Mouse (Mus musculus) intestine, embryonic 16.5 days (tissue): ENCODE data around the gene Atf2. TPM values are rescaled to one million over a fixed set of nuclear protein-coding genes. Genes with fewer than 3 reads are reported as not detected.
"Not testable (repeated sequence)": the region's sequence is repeated elsewhere in the genome, so short reads cannot be mapped to it uniquely, and the experiment has no call there.

Experiments
- ATAC-seq: fragments of 200-750 bp; cut with Nextera tagmentation; 2 replicates; pipeline ENCODE4 v1.8.0; 2017; ENCODE audit warnings: moderate TSS enrichment, moderate library complexity
- H3K27ac ChIP-seq: fragments of 300-500 bp; sonication (generic); 2 replicates; pipeline ENCODE4 v1.5.1; 2014; ENCODE audit warnings: mild to moderate bottlenecking, low read length
- H3K27me3 ChIP-seq: fragments of 300-500 bp; sonication (generic); replicated peaks from 2 replicates; pipeline ENCODE4 v1.6.1; 2014; ENCODE audit warnings: low read length, control low read depth, mixed read lengths; ENCODE audit not compliant: control insufficient read depth, insufficient read depth
- H3K36me3 ChIP-seq: fragments of 300-500 bp; sonication (generic); 2 replicates; pipeline ENCODE4 v1.6.1; 2014; ENCODE audit warnings: low read length, control low read depth; ENCODE audit not compliant: control insufficient read depth, insufficient read depth
- H3K4me1 ChIP-seq: fragments of 300-500 bp; sonication (generic); 2 replicates; pipeline ENCODE4 v1.6.1; 2014; ENCODE audit warnings: low read length, control low read depth, mixed read lengths; ENCODE audit not compliant: control insufficient read depth, insufficient read depth
- H3K4me2 ChIP-seq: fragments of 300-500 bp; sonication (generic); 2 replicates; pipeline ENCODE4 v1.6.1; 2014; ENCODE audit warnings: low read depth, low read length, control low read depth
- H3K4me3 ChIP-seq: fragments of 300-500 bp; sonication (generic); 2 replicates; pipeline ENCODE4 v1.5.1; 2014; ENCODE audit warnings: mild to moderate bottlenecking, low read length
- H3K9ac ChIP-seq: fragments of 300-500 bp; sonication (generic); 2 replicates; pipeline ENCODE4 v1.6.1; 2014; ENCODE audit warnings: low read depth, low read length
- H3K9me3 ChIP-seq: fragments of 300-500 bp; sonication (generic); 2 replicates; pipeline ENCODE4 v1.6.1; 2016; ENCODE audit warnings: low read length, control low read depth; ENCODE audit not compliant: control insufficient read depth
- WGBS: fragments of 180-500 bp; shearing (Covaris S2); extraction: QIAGEN DNeasy Blood & Tissue Kit; methylation state at CpG from one replicate; pipeline ENCODE4 v1.1.7; 2014; 5-methylcytosine and 5-hydroxymethylcytosine counted together
- polyA plus RNA-seq: library from polyadenylated mRNA; unstranded; fragments of >200 nt; fragmentation: Nextera tagmentation; extraction: Ambion mirVana; gene quantifications from 2 replicates; pipeline ENCODE4 v1.2.1, GENCODE M21; 2015

Gene Atf2
- polyA plus RNA-seq, 1 experiment from 2014 or later: 48.8 TPM

GRCm38 (mm10) chr2:73834406-73835015, 57.9 kb downstream of the Atf2 start:
- Histone ChIP-seq H3K4me1 (no peaks in the 10 kb centered on the region), H3K9me3 (no peaks in the 10 kb centered on the region), H3K27ac (no peak overlapping the region), H3K4me2 (no peak overlapping the region), H3K4me3 (no peak overlapping the region), H3K36me3 (no peaks in the 10 kb centered on the region), H3K27me3 (no peaks in the 10 kb centered on the region), H3K9ac (no peak overlapping the region)
- no peak for ATAC-seq
- WGBS: 67% methylated on average over 2 of the region's 2 CpGs

- H3K9ac ChIP-seq: no peak overlapping the region
- H3K27me3 ChIP-seq: no peaks in the 10 kb centered on the region
- no peak overlapping the region for H3K4me3 ChIP-seq
- H3K9me3 ChIP-seq: no peaks in the 10 kb centered on the region
- H3K36me3 ChIP-seq: no peaks in the 10 kb centered on the region
- ATAC-seq: no peak
- WGBS: 61% methylated on average over 1 of the region's 1 CpGs
- H3K27ac ChIP-seq: no peak overlapping the region
- H3K4me2 ChIP-seq: no peak overlapping the region
- H3K4me1 ChIP-seq: no peaks in the 10 kb centered on the region
Observed at GRCm38 (mm10) chr2:73833284-73833683, 59.2 kb downstream of the Atf2 start.

GRCm38 (mm10) chr2:73818742-73819141, 73.7 kb downstream of the Atf2 start:
- H3K9me3 ChIP-seq: no peaks in the 10 kb centered on the region

DNA sequence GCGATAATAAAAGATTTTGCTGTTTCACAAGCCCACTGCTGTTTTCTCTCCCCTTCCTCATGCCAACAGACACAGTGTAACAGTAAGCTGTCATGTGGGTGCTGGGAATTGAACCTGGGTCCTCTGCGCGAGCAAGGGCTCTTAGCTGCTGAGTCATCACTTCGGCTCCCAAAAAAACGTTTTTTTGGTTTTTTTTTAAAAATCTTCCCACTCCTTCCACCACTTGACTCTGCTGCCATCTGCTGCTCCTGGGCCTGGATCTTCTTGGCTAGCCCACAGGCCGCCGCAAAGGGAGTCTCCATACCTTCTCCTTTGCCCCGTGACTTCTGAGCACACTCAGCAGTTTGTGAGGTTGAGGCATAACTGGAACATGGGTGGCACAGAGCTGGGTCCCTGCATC, 84.8 kb downstream of the Atf2 start:
- H3K9ac ChIP-seq: no peak overlapping the region
- no peak overlapping the region for H3K4me2 ChIP-seq
- H3K4me1 ChIP-seq: no peaks in the 10 kb centered on the region
- H3K27ac ChIP-seq: no peak overlapping the region
- H3K27me3 ChIP-seq: no peaks in the 10 kb centered on the region
- H3K4me3 ChIP-seq: no peak overlapping the region
- 84% methylated on average over 8 of the region's 8 CpGs for WGBS
- ATAC-seq: no peak
- H3K9me3 ChIP-seq: no peaks in the 10 kb centered on the region
- no peaks in the 10 kb centered on the region for H3K36me3 ChIP-seq

More at GRCm38 (mm10) chr2:73818742-73819141, 73.7 kb downstream of the Atf2 start:
- Histone ChIP-seq H3K4me2 (no peak overlapping the region), H3K36me3 (no peaks in the 10 kb centered on the region), H3K27me3 (no peaks in the 10 kb centered on the region), H3K9ac (no peak overlapping the region), H3K27ac (no peak overlapping the region), H3K4me3 (no peak overlapping the region), H3K4me1 (no peaks in the 10 kb centered on the region)
- ATAC-seq: no peak
- WGBS: 77% methylated on average over 4 of the region's 4 CpGs

GRCm38 (mm10) chr2:73800127-73800526, 92.3 kb downstream of the Atf2 start:
- WGBS: 87% methylated on average over 9 of the region's 9 CpGs
- not testable (repeated sequence) for H3K4me3 ChIP-seq, ATAC-seq, H3K9ac ChIP-seq, H3K27me3 ChIP-seq, H3K4me1 ChIP-seq, H3K27ac ChIP-seq, H3K36me3 ChIP-seq, H3K4me2 ChIP-seq, H3K9me3 ChIP-seq

- ATAC-seq: no peak
- no peaks in the 10 kb centered on the region for H3K9me3 ChIP-seq
Observed at GRCm38 (mm10) chr2:73798786-73799185, 93.7 kb downstream of the Atf2 start.

DNA sequence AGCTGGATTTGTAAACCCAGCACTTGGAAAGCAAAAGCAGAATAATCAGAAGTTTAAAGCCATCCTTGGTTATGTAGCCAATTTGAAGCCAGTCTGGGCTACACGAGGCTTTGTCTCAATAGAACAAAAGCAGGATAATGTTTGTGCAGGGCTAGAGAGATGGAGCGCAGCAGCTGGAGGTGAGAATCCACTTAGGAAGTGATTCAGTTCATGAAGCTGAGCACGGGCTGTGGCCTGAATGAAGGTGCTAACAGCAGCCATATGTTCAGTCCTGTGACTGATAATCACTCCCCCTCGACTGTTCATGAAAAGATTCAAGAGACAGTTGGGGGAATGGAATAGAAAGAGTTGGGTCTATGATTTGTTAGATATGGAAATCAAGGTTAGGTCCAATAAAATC, 94.3 kb downstream of the Atf2 start:
- 55% methylated on average over 4 of the region's 4 CpGs for WGBS
- no peak for ATAC-seq
- no peak overlapping the region for H3K9ac ChIP-seq

More at GRCm38 (mm10) chr2:73798786-73799185, 93.7 kb downstream of the Atf2 start:
- Histone ChIP-seq H3K9ac (no peak overlapping the region), H3K4me1 (no peaks in the 10 kb centered on the region), H3K27me3 (no peaks in the 10 kb centered on the region), H3K36me3 (no peaks in the 10 kb centered on the region), H3K27ac (no peak overlapping the region), H3K4me3 (no peak overlapping the region), H3K4me2 (no peak overlapping the region)
- WGBS: 47% methylated on average over 5 of the region's 5 CpGs

GRCm38 (mm10) chr2:73791846-73792630, 100.4 kb downstream of the Atf2 start:
- no peaks in the 10 kb centered on the region for H3K36me3 ChIP-seq
- no peak overlapping the region for H3K9ac ChIP-seq
- no peak overlapping the region for H3K4me2 ChIP-seq
- ATAC-seq: no peak
- no peaks in the 10 kb centered on the region for H3K4me1 ChIP-seq
- no peaks in the 10 kb centered on the region for H3K9me3 ChIP-seq
- no peaks in the 10 kb centered on the region for H3K27me3 ChIP-seq
- no peak overlapping the region for H3K4me3 ChIP-seq
- no peak overlapping the region for H3K27ac ChIP-seq
- WGBS: 47% methylated on average over 19 of the region's 19 CpGs

More for the DNA sequence above, 94.3 kb downstream of the Atf2 start:
- no peaks in the 10 kb centered on the region for H3K9me3 ChIP-seq
- no peak overlapping the region for H3K27ac ChIP-seq
- no peaks in the 10 kb centered on the region for H3K4me1 ChIP-seq
- no peak overlapping the region for H3K4me3 ChIP-seq
- H3K4me2 ChIP-seq: no peak overlapping the region
- H3K27me3 ChIP-seq: no peaks in the 10 kb centered on the region
- no peaks in the 10 kb centered on the region for H3K36me3 ChIP-seq

DNA sequence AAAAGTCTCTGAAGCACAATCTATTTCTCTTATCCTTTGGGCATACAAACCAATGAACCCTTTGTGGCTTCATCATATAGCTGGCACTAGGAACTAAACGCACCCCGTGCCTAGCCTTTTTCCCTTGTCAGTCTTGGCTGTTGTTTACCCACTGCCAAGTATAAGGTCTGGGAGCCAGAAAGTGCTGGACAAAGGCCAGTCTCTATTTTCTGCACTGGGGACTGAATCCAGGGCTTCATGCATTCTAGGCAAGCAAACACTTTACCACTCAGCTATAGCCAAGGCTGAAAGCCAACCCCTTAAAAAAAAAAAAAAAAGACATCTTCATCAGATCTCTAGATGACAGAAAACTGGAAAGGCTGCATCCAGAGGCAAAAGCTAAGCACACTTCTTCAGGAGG, 102.1 kb downstream of the Atf2 start:
- H3K4me3 ChIP-seq: no peak overlapping the region
- no peak overlapping the region for H3K27ac ChIP-seq
- no peak overlapping the region for H3K4me2 ChIP-seq
- ATAC-seq: no peak
- H3K9ac ChIP-seq: no peak overlapping the region
- 74% methylated on average over 2 of the region's 2 CpGs for WGBS
- no peaks in the 10 kb centered on the region for H3K4me1 ChIP-seq
- H3K9me3 ChIP-seq: no peaks in the 10 kb centered on the region
- no peaks in the 10 kb centered on the region for H3K27me3 ChIP-seq
- H3K36me3 ChIP-seq: no peaks in the 10 kb centered on the region
